Mouse (Mus musculus): Measurements from ENCODE around the gene Slc38a10. TPM values are rescaled to one million over a fixed set of nuclear protein-coding genes. Genes with fewer than 3 reads are reported as not detected.

The Slc38a10 gene
- total and polyA plus RNA-seq, 3 experiments = 78.2 to 80.7 TPM; not detected in 1

DNA sequence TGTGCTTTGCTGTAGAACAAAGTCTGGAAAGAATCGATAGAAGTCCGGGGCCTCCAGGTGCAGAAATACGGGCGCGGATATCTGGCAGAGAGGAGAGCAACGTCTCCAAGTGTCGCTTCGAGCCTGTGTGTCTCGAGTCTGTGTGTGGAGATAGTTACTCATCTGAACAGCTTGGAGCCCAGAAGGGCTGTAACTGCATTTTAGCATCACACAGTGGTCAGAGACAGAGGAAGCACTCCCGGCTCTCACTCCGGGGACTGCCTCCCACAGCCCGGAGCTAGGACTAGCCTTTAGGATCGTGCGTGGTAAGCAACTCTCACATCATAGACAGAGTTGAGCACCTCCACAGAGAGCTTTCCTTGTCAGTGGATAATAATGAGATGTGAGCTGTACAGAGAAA lies 22.1 kb upstream of the Slc38a10 start:
- TF ChIP-seq MXI1 (IDR thresholded peaks at IDR 0.05; ENCODE audit: low read depth, low read length) (no peak), JUND (IDR thresholded peaks at IDR 0.05; ENCODE audit: low read depth, low read length) (no peak), USF1 (IDR thresholded peaks at IDR 0.05; ENCODE audit: low read depth, low read length) (no peak), MYC (IDR thresholded peaks at IDR 0.05; ENCODE audit: low read depth, low read length) (no peak), CHD2 (IDR thresholded peaks at IDR 0.05; ENCODE audit: low read length) (no peak), CHD1 (IDR thresholded peaks at IDR 0.05; ENCODE audit: low read depth, low read length) (no peak), NELFE (IDR thresholded peaks at IDR 0.05; ENCODE audit: low read depth, low read length) (no peak), ZNF384 (IDR thresholded peaks at IDR 0.05; ENCODE audit: low read depth, low read length) (no peak), TCF12 (IDR thresholded peaks at IDR 0.05; ENCODE audit: low read depth, low read length) (no peak), ZMIZ1 (IDR thresholded peaks at IDR 0.05; ENCODE audit: low read depth, low read length) (no peak)
- no peak overlapping the region for H3K9ac ChIP-seq (ENCODE audit: control insufficient read depth, low read depth, low read length, poor library complexity, severe bottlenecking)
- peaks cover 11 to 18% of the 10 kb centered on the region in 2 experiments for H3K27me3 ChIP-seq (ENCODE audit: control insufficient read depth in 1 of 2, insufficient read depth in 2 of 2, low read length in 2 of 2)
- H3K36me3 ChIP-seq (ENCODE audit: control insufficient read depth in 1 of 2, insufficient read depth in 2 of 2, low read length in 2 of 2) = no peaks in the 10 kb centered on the region
- peaks cover 0 to 5% of the 10 kb centered on the region in 2 experiments; a peak in 1 of 4 replicates for H3K4me1 ChIP-seq (ENCODE audit: control insufficient read depth in 1 of 2, insufficient read depth in 2 of 2, low read length in 2 of 2)
- no peak overlapping the region for H3K4me3 ChIP-seq (ENCODE audit: control insufficient read depth in 1 of 2, insufficient read depth in 1 of 2, low read depth in 2 of 2, low read length in 2 of 2)
- DNase-seq (ENCODE audit: low read depth, low spot score) = no peak
- no peak overlapping the region for H3K27ac ChIP-seq (ENCODE audit: control insufficient read depth, low read depth, low read length)
- no peaks in the 10 kb centered on the region for H3K79me2 ChIP-seq (ENCODE audit: control insufficient read depth, insufficient read depth, low read length, poor library complexity)
- H3K9me3 ChIP-seq (replicated peaks; ENCODE audit: insufficient read depth, low read length) = no peaks in the 10 kb centered on the region

DNA sequence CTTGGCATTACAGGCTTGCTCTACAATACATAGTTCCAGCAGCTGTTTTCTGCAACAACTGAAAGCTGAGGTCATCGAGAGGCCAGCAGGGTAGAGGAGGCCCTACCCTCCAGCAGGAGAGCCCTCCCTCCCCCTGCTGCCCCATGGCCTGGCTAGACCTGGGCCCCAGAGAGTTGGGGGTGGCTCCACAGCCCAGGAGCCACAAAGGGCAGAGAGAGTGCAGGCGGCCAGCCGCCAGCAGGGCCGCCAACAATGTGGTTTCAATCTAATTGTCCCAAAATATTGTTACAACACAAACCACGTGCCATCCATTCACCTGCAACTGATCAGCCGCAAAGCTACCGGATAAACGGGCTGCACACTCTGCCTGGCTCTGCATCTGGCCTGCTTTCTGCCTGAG lies 20.0 kb upstream of the Slc38a10 start:
- TF ChIP-seq ZNF384 (IDR thresholded peaks at IDR 0.05; ENCODE audit: low read depth, low read length) (no peak), TAL1 (IDR thresholded peaks at IDR 0.05; ENCODE audit: low read length) (no peak), MYB (IDR thresholded peaks at IDR 0.05; ENCODE audit: low read depth, low read length) (no peak), USF2 (IDR thresholded peaks at IDR 0.05; ENCODE audit: borderline replicate concordance in 1 of 2, insufficient read depth in 1 of 2, low read depth in 1 of 2, low read length in 2 of 2) (no peak), CTCF (IDR thresholded peaks at IDR 0.05 in 2 of 3, conservative IDR thresholded peaks at IDR 0.05 in 1 of 3; ENCODE audit: control insufficient read depth in 1 of 3, insufficient read depth in 1 of 3, low read depth in 2 of 3, low read length in 3 of 3, poor library complexity in 1 of 3, severe bottlenecking in 1 of 3) (no peak)
- no peak overlapping the region for H3K4me3 ChIP-seq (ENCODE audit: control insufficient read depth in 1 of 2, insufficient read depth in 1 of 2, low read depth in 2 of 2, low read length in 2 of 2)
- peaks cover 0 to 5% of the 10 kb centered on the region in 2 experiments; a peak in 1 of 4 replicates for H3K4me1 ChIP-seq (ENCODE audit: control insufficient read depth in 1 of 2, insufficient read depth in 2 of 2, low read length in 2 of 2)
- H3K9ac ChIP-seq (ENCODE audit: control insufficient read depth, low read depth, low read length, poor library complexity, severe bottlenecking) = no peak overlapping the region
- H3K79me2 ChIP-seq (ENCODE audit: control insufficient read depth, insufficient read depth, low read length, poor library complexity) = no peaks in the 10 kb centered on the region
- H3K27ac ChIP-seq (ENCODE audit: control insufficient read depth, low read depth, low read length) = no peak overlapping the region
- no peaks in the 10 kb centered on the region for H3K9me3 ChIP-seq (replicated peaks; ENCODE audit: insufficient read depth, low read length)
- peaks cover 5 to 15% of the 10 kb centered on the region in 2 experiments; a peak in 3 of 4 replicates for H3K27me3 ChIP-seq (ENCODE audit: control insufficient read depth in 1 of 2, insufficient read depth in 2 of 2, low read length in 2 of 2)
- no peak for DNase-seq (ENCODE audit: low read depth, low spot score)
- H3K36me3 ChIP-seq (ENCODE audit: control insufficient read depth in 1 of 2, insufficient read depth in 2 of 2, low read length in 2 of 2) = no peaks in the 10 kb centered on the region

All from MEL (cell line).